Mouse (Mus musculus) ZHBTc4 (cell line): ENCODE measurements around the gene Rtkn2.
A peak's percentile ranks its signal among the peaks of the same experiment; 100 is the strongest.

Source experiments
- DNase-seq: peaks from one replicate; pipeline ENCODE4 v3.0.0-alpha.2; 2011; ENCODE audit warnings: low read depth, low spot score

The Rtkn2 gene

DNA sequence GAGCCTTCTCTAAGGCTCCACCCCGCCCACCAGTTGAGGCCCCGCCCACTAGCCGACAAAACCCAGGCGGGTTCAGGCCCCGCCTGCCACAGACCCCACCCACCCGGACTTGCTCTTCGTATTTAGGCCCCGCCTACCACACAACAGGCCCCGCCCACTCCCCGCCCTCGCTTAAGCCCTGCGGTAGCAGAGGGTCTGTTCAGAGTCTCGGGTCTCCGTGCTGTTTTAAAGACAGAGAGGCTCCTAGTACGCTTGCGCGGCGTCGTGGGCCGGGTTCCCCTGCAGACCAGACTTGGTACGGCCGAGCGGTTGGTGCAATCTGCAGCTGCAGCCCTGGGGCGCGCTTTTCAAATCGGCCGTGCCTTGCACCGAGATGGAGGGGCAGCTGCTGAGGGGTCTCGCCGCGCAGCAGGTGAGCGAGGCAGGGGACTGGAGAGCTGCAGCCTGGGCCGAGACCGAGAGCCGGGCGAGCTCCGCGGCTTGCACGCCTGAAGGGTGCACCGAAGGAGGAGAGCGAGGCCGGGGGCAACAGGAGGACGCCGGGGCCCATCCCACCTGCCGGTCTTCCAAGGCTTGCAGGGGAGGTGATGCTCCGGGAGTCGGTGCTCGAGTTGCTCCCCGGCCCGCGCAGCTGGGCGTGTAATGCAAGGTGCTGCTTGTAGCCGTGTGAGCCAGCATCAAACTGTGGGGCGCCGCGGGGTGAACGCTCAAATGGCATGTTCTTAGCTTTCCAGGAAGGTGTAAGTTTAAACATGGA, at the start of gene Rtkn2:
Gene Rtkn2 (plus strand): TSS at position 170 of the 757 bp plus-strand sequence.
- DNase-seq: peak; percentile 99

DNA sequence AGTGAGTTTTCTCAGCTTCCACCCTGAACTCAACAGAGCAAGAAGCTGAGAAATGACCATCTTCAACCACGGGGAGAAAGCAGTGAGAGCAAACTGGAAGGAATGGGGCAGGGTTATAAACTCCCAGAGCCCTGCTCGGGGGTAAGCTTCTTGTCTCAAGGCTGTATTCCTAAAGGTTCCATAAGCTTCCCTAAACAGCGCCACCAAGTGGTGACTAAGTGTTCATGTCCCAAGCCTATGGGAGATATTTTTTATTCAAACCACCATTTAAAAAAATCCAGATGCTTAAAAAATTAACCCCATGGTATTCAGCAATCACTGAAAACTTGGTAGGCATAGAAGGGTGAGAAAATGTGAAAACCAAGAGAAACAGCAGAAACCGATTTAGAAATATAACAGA, 48.0 kb upstream of the Rtkn2 start:
- DNase-seq: peak; percentile 73

DNA sequence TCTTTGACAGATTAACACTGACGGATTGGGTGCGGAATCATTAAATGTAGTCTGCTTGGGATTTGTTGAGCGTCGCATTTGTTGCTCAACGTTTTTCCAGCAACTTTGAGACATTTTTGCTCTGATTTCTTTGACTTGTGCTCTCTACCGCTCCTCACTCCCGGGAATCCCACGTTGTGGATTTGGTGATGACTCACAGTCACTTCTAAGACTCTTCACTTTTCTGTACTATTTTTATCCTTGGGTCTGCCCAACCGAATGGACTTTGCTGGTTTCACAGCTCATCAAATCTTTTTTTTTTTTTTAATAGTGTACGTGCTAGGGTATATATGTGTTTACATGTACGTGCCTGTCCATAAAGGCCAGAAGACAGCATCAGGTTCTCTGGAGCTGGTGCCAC, 46.6 kb upstream of the Rtkn2 start:
- no peak for DNase-seq

DNA sequence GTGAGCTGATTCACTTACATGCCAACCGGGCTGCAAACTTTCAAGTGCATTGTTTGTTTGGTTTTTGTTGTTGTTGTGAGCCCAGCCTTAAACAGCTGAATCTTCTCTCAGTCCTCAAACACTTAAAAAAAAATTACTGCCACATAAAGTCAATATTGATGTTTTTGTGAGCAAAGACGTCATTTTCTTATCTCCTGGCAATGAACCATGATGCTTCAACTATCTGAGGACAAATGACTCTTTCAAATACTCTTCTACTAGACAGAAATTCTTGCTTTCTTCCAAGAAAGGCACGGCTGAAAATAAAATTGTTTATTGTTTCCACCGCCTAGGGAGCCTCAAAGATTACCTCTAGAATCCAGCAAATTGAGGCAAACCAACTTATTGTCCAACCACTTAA, 42.4 kb upstream of the Rtkn2 start:
- DNase-seq: no peak

DNA sequence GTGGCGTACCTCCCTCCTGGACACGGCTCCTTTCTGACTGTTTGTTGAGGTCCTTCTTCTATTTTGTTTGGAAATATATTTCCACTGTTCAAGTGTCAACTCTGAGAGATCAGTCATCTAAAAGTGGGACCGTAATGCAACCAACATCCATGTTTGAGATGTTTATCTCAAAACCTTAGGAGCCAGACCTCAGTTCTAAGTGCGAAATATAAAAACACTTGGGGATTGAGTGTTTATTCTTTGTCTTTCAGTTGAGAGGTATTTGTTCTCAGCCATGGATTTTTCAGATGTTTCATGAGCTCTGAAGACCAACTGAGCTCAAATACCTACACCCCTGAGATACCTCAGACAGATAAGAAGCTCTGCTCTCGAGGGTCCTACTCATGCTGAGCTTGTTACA, 41.6 kb upstream of the Rtkn2 start:
- DNase-seq: no peak

DNA sequence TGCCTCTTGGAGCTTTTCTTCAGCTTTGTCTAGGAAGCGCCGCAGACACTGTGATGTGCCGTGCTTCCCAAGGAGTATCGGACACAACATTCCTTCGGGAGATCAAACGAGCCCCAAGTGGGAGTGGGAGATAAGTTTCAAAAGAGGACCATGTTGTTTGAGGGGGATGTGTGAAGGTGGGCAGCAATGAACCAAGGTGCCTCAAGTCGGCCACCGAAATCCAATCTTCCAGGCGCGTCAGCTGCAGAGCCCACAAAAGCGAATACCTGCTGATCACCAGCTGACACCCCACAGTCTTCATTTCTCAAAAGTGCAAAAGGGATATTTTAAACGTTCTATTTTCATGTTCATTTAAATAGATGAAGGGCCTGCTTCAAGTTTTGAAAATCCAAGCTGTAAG, 39.8 kb upstream of the Rtkn2 start:
- DNase-seq: no peak

DNA sequence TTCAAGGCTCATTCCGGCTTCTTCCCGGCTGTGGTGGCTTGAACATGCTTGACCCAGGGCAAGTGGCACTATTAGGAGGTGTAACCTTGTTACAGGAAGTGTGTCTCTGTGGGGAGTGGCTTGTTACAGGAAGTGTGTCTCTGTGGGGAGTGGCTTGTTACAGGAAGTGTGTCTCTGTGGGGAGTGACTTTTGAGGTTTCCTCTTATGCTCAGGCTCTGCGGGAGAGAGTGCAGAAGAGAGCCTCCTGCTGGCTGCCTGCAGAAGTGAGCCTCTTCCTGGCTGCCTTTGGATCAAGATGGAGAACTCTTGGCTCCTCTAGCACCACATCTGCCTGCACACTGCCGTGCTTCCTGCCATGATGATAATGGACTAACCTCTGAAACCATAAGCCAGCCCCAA, 35.9 kb upstream of the Rtkn2 start:
- peak; percentile 72 for DNase-seq

DNA sequence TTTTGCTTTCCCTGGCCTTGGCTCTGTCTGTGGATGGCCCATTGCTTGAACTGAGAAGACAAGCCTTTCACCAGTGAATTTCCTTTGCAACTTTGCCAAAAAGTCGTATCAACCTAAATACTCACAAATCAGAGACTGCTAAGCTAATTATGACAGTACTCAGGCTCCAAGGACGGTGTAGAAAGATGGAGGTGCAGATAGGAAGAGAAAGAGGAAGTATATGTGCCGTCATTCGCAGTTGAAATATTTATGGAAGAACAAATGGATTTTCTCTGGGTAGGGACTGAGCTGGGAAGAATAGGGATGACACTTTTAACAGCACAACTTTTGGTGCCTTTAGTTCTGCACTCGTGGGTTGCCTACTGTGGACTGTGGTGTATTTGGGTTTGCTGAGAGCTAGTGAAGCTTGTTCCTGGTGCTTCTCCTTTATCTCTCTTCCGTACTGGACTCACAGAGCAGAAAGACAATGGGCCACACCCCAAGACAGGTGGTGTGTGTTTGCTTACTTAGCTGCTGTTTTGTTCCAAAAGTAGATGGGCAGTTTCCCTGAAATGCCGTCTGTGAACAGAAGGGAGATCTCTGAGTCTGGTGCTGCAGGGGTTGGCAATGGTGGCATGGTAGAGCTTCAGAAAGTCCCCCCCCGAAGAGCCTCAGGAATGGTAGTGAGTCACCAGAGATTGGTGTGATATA, 29.2 kb upstream of the Rtkn2 start:
- DNase-seq: peak; percentile 33

DNA sequence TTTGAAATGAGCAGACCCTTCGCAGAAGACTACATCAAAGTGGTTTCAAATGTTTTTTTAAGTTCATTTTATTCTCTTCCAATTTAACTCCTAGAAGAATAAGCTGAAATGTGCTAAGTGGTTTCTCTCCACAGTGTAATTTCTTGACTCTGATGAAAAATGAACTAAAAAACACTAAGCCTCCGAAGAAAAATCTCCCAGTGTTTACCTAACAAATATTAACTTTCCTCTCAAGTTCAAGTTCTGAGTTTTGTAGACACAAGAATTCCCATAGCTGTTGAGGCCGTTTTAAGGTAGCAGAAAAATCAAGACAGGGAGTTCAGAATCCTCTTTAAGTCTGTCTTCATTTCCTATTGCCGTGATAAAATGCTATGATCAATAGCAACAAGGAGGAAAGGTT, 27.7 kb upstream of the Rtkn2 start:
- DNase-seq: no peak

DNA sequence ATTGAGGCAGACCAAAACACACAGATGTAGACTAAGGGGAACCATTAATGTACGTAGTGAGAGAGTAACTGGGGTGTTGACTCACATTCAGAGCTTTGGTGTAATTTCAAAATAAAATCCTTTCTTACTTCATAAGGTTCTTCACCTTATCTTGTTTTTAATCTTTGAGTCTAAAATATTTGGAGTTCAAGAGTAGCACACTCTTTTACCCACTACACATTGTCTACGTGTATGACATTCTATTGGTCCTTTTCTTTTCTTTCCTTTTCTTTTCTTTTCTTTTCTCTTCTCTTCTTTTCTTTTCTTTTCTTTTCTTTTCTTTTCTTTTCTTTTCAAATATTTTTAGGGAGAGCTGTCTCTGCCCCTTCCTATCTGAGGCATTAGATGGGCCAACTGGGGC, 23.4 kb upstream of the Rtkn2 start:
- no peak for DNase-seq

DNA sequence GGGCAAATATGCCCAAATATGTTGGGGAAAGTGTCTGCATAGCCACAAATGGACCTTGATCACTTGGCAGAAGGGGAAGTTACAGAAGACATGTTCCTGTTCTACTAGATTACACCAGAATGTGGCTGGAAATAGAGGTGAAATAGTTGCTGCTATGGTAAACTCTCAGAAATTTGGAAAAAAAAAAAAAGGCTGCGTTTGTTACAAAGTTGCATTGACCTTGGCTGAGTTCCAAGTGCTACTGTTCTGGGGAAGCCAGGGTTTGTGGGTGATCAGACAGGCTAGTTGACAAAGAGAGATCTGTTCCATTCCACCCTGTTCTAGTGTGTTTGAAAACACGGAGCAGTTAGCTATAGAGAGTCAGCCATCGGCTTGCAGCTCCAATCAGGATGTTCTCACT, 19.4 kb upstream of the Rtkn2 start:
- DNase-seq: no peak

DNA sequence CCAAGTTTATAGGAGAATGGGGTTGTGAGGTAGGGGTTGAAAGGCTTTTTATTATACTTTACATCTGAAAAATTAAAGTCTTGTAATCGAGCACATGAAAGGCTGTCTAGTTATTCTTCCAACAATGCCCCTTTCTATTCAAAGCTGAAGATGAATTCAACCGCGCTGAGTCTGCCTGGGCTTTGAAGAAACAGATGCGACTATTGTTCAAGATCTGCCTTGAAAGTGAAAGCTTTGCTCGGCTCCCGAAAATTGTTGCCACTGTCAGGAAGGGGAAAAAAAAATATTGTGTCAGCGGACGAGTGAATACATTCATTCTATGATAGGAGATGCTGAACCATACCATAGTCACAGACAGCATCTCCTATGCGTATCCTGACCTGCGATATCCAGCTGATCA, 16.9 kb upstream of the Rtkn2 start:
- DNase-seq: no peak

DNA sequence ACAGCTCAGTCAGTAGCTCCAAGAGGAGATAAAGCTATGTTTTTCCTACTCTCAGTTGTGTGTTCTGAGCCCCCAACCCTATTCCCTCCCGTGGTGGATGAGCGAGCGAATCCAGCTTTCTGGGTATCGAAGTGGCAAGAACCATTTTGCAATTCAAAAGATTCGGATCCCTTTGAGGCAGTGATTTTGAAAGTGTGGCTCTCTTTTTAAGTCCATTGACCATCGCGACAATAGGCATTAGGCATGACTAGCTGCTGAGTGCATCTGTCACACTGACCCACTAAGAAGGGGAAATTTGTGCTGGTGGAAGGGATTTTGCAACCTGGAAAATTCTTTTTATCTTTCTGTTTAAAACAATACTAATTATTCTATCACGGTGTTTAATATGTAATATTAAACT, 15.3 kb upstream of the Rtkn2 start:
- DNase-seq: no peak

DNA sequence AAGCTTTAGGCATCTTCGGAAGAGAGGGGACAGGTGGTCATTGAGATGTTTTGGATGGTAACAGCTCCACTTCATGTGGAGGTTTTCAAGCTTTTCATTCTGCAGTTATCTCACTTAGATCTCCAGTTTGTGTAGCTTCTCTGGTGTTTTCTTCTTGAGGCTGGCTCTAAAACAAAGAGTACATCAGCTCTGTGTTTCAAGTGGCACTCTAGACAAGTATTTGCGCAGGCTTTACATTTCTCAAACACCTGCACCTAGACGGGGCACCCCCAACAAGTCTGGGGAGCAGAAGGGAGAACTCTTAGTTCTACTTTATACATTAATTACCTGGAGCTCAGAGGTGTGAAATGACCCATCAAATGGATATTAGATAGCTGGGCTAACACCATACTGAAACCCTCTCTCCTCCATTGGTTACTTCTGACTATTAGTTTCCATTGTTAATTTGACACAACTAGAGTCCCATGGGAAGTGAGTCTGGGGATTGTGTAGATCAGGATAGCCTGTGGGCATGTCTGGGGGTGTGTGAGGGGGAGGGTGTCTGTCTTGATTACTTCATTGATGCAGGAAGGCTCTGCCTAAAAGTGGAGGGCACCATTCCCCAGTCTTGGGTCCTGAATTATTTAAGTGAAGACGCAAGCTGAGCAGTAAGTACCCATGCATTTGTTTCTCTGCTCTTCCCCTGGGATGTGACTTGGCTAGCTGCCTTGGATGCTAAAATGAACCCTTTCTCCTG, 14.0 kb upstream of the Rtkn2 start:
- DNase-seq: no peak

DNA sequence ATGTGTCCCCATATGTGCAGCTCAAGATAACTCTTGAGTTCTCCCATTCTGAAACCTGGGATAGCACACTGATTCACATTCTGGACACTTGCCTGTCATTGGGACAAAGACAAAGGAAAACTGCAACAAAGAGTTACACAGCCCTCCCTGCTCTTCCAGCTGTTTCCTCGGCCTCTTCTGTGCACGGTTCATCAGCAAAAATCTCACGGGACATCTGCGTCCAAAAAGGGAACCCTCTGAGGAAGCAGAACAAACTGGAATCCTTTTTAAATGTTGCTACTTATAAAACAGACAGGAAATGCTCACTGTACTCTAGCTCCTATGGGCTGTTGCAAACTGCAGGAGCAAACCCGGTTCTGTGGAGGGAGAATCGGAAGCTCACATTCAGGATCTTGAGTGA, 13.3 kb upstream of the Rtkn2 start:
- no peak for DNase-seq

DNA sequence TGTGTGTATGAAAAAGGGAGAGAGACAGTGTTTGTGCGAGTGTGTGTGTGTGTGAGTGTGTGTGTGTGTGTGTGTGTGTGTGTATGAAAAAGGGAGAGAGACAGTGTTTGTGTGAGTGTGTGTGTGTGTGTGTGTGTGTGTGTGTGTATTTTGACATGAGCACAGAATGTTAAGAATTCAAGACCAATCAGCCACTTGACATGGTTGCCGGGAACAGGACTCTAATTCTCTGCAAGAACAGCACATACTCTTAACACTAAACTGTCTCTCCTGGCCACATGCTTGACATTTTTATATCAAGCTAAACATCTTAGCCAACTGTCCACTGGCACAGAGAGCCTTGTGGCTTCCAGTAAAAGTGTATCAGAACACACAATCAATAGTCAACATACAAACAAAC, 12.4 kb upstream of the Rtkn2 start:
- no peak for DNase-seq

DNA sequence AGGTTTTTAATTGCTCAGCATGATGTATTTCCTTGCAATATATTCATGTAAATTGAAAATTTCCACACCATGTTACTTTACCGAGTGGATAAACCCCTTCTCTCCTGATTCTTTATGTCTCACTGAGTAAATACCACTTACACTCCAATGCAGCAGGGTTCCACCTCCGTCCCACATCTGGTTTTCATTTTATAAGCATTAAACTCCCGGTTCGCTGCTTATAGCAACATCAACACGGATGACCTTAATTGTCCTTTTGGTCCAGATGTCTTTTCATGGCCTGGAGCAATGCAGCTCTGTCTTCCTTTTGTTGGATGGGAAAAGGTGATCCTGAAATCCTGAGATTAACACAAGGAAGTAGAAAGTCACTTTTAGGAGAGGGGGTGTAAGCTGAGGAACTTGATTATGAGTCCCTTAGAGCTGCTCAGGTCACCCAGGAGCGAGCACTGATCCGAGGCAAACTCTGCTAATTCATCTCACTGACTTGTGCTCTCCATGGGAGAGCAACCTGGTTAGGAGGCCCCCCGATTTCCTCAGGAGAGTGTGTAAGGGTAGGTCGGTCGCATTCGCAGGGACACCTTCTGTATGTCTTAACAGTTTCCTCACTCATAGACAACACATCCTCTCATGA, 8.1 kb upstream of the Rtkn2 start:
- DNase-seq: no peak

DNA sequence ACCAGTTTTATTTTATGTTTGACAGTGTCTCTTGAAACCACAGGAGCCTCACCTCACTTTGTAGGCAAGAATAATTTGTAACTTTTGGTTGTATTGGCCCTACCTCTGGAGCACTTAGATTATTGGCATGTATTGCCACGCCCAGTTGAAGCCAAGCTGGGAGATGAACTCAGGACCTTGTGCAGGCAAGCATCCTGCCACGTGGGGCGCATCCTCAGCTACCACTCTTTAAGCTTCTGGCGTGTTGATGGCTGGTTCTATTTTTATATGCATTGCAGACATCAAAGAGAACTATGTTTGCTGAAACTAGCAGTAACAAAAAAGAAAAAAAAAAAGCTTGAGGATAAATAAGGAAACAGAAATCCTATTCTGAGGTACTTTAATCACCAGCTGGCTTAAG, 2.1 kb upstream of the Rtkn2 start:
- DNase-seq: no peak

DNA sequence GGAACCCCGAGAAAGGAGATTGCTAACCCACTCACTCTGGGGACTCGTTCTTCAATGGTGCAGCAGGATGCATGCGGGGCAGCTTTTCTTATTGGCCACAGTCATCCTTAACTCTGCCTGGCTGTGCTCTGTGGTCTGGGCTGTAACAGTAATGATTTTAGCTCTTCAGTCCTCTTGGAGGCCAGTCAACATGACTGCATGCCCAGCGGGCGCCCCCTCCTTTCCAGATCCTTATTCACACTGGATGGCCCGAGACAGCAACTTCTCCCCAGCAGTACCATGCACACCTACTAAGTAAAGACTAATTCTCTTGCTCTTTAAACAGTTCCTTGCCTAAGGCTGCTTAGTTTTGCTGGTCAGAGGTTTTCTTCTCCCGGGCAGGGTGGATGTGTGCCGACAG, 4.4 kb downstream of the Rtkn2 start:
- no peak for DNase-seq

DNA sequence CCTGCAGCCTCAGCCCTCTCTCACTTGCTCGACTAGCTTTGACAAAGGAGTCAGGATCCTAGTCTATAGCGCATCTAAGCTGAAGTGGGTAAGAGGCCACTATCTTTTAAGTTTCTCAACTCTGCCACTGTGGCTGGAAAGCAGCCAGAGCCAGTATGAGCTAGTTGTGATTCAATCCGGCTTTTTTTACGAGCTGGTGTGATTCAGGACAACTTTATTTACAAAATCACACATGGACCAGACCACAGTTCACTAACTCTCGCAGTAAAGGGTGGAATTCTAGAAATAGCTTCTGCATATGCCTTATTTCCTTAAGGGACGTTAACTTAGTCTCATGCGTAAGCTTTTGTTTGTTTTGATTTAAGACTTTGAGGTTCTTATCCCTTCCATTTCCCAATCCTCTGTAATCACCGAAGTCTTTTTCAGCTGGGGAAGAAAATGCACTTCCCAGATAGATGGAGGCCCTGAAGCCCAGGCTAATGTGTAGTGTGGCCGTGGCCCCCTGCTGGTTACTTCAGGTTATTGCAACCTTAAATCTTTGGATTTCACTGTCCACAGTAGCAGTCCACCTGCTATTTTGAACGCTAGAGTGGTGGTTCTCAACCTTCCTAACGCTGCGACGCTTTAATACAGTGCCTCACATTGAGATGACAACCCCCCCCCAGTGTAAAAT, 5.0 kb downstream of the Rtkn2 start:
- peak; percentile 81 for DNase-seq

DNA sequence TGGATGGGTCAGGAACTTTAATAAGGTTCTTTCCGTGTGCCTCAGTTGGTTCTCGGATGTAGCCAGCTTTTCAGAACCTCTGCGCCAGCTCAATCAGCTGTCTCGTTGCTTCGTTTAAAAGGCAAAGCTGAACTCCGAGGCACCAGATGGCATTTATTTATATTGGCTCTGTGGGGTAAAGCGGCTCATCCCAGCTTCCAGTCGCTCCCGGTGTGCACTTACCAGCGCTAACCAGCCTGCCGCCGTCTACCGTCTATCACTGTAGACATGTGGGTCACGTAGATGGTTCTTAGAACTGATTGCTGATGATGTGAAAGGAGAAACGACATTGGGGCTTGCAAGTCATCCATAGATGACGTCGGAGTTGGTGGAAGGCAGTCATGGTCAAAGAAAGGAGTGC, 5.7 kb downstream of the Rtkn2 start:
- DNase-seq: no peak

DNA sequence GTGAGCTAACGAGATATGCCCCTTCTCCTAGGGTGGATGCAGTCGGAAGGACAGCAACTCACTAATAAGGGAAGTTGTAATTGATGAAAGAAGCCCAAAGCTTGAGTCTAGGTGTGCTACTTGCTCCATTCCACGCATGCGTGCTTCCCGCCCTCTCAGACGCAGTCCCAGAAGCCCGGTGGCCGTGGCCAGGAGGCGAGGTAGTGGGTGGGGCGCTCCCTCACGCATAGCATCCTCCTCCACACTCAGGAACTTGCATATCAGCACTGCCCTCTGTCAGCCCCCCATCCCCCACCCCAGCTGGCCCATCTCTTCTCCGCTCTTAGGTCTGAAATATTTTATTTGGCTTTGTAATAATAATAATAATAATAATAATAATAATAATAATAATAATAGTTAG, 16.0 kb downstream of the Rtkn2 start:
- peak; percentile 86 for DNase-seq
